Mouse (Mus musculus): ENCODE measurements around the gene Serpina3k.
"Not testable (repeated sequence)": the region's sequence is repeated elsewhere in the genome, so short reads cannot be mapped to it uniquely, and the experiment has no call there.

The Serpina3k gene

GRCm38 (mm10) chr12:104338226-104338625, at the start of gene Serpina3k, which contains the start of gene Serpina3m:
Gene Serpina3k, plus strand, starts transcription at chr12:104338486.
Gene Serpina3m, plus strand, starts transcription at chr12:104338486.
- in situ Hi-C loops (cut with MboI, MseI): not testable (repeated sequence)

- in situ Hi-C loops (cut with MboI, MseI): loop anchor here (10.0 kb wide), 1 partner anchor 1285 kb away; no protein-coding TSS in a partner anchor
Observed at GRCm38 (mm10) chr12:104289872-104290271, 48.4 kb upstream of the Serpina3k start.

- in situ Hi-C loops (cut with MboI, MseI): loop anchor here (10.0 kb wide), 1 partner anchor 1289 kb away; no protein-coding TSS in a partner anchor
Observed at GRCm38 (mm10) chr12:104293963-104294362, 44.3 kb upstream of the Serpina3k start.

- in situ Hi-C loops (cut with MboI, MseI): loop anchor here (10.0 kb wide), 1 partner anchor 1293 kb away; no protein-coding TSS in a partner anchor
Observed at GRCm38 (mm10) chr12:104298049-104298448, 40.2 kb upstream of the Serpina3k start.

- in situ Hi-C loops (cut with MboI, MseI): no loop called here
Observed at GRCm38 (mm10) chr12:104305991-104306390, 32.3 kb upstream of the Serpina3k start.

- in situ Hi-C loops (cut with MboI, MseI): no loop called here
Observed at GRCm38 (mm10) chr12:104314253-104314652, 24.0 kb upstream of the Serpina3k start, which contains the start of gene Serpina3j. Gene Serpina3j, plus strand, starts transcription at chr12:104314553.

GRCm38 (mm10) chr12:104322454-104322853, 15.8 kb upstream of the Serpina3k start:
- in situ Hi-C loops (cut with MboI, MseI): no loop called here

- in situ Hi-C loops (cut with MboI, MseI): no loop called here
Observed at GRCm38 (mm10) chr12:104331701-104332100, 6.6 kb upstream of the Serpina3k start.

- in situ Hi-C loops (cut with MboI, MseI): not testable (repeated sequence)
Observed at GRCm38 (mm10) chr12:104336873-104337272, 1.4 kb upstream of the Serpina3k start.

- in situ Hi-C loops (cut with MboI, MseI): no loop called here
Observed at GRCm38 (mm10) chr12:104338705-104339104, 419 bp downstream of the Serpina3k start.

GRCm38 (mm10) chr12:104342489-104342888, 4.2 kb downstream of the Serpina3k start:
- in situ Hi-C loops (cut with MboI, MseI): not testable (repeated sequence)

- in situ Hi-C loops (cut with MboI, MseI): no loop called here
Observed at GRCm38 (mm10) chr12:104345181-104345580, 6.9 kb downstream of the Serpina3k start.

GRCm38 (mm10) chr12:104345707-104346106, 7.4 kb downstream of the Serpina3k start:
- in situ Hi-C loops (cut with MboI, MseI): no loop called here

GRCm38 (mm10) chr12:104347091-104347490, 8.8 kb downstream of the Serpina3k start:
- in situ Hi-C loops (cut with MboI, MseI): no loop called here

- in situ Hi-C loops (cut with MboI, MseI): not testable (repeated sequence)
Observed at GRCm38 (mm10) chr12:104351812-104352211, 13.5 kb downstream of the Serpina3k start.

GRCm38 (mm10) chr12:104356006-104356405, 17.7 kb downstream of the Serpina3k start:
- in situ Hi-C loops (cut with MboI, MseI): no loop called here

GRCm38 (mm10) chr12:104369986-104370385, 31.7 kb downstream of the Serpina3k start:
- in situ Hi-C loops (cut with MboI, MseI): loop anchor here (10.0 kb wide), 1 partner anchor 1835 kb away; no protein-coding TSS in a partner anchor

- in situ Hi-C loops (cut with MboI, MseI): not testable (repeated sequence)
Observed at GRCm38 (mm10) chr12:104377179-104377578, 38.9 kb downstream of the Serpina3k start.

- in situ Hi-C loops (cut with MboI, MseI): not testable (repeated sequence)
Observed at GRCm38 (mm10) chr12:104378351-104378750, 40.1 kb downstream of the Serpina3k start.

GRCm38 (mm10) chr12:104378815-104379214, 40.5 kb downstream of the Serpina3k start:
- in situ Hi-C loops (cut with MboI, MseI): not testable (repeated sequence)

GRCm38 (mm10) chr12:104379856-104380255, 41.6 kb downstream of the Serpina3k start:
- in situ Hi-C loops (cut with MboI, MseI): no loop called here

- in situ Hi-C loops (cut with MboI, MseI): not testable (repeated sequence)
Observed at GRCm38 (mm10) chr12:104381071-104381604, 42.9 kb downstream of the Serpina3k start.

GRCm38 (mm10) chr12:104385987-104386386, 47.7 kb downstream of the Serpina3k start:
- in situ Hi-C loops (cut with MboI, MseI): not testable (repeated sequence)

Measured in T-helper 1 cell (primary cell).